Mouse (Mus musculus) erythroblast, embryonic 14.5 days (primary cell): ENCODE results near the gene Ly75. TPM values are rescaled to one million over a fixed set of nuclear protein-coding genes. Genes with fewer than 3 reads are reported as not detected.

ENCODE experiments used
- H3K27me3 ChIP-seq: 2 replicates; pipeline ENCODE4 v1.6.1; 2012; ENCODE audit warnings: inconsistent platforms; ENCODE audit not compliant: control insufficient read depth
- H3K36me3 ChIP-seq: 2 replicates; pipeline ENCODE4 v1.6.1; 2012; ENCODE audit warnings: mild to moderate bottlenecking, inconsistent platforms; ENCODE audit not compliant: control insufficient read depth
- H3K4me1 ChIP-seq: 2 replicates; pipeline ENCODE4 v1.6.1; 2012; ENCODE audit warnings: inconsistent platforms; ENCODE audit not compliant: control insufficient read depth
- H3K4me3 ChIP-seq: replicated peaks from 2 replicates; pipeline ENCODE3; 2012; ENCODE audit warnings: moderate library complexity, mild to moderate bottlenecking, inconsistent platforms
- H3K9me3 ChIP-seq: 2 replicates; pipeline ENCODE4 v1.6.1; 2012; ENCODE audit warnings: low read length, inconsistent platforms, mixed read lengths; ENCODE audit not compliant: control insufficient read depth
- GATA1 ChIP-seq: IDR thresholded peaks from 2 replicates; pipeline ENCODE4 v1.6.1; 2012; ENCODE audit warnings: low read length, inconsistent platforms, mixed read lengths
- TAL1 ChIP-seq: IDR thresholded peaks from 3 replicates; pipeline ENCODE4 v1.6.1; 2012; ENCODE audit warnings: low read length, inconsistent platforms, mixed read lengths
- polyA plus RNA-seq: library from polyadenylated mRNA; stranded (reverse); fragments of >175 nt; gene quantifications from 2 replicates; pipeline ENCODE4 v1.2.3, GENCODE M21; 2012

Gene Ly75
- polyA plus RNA-seq, 1 experiment = not detected

DNA sequence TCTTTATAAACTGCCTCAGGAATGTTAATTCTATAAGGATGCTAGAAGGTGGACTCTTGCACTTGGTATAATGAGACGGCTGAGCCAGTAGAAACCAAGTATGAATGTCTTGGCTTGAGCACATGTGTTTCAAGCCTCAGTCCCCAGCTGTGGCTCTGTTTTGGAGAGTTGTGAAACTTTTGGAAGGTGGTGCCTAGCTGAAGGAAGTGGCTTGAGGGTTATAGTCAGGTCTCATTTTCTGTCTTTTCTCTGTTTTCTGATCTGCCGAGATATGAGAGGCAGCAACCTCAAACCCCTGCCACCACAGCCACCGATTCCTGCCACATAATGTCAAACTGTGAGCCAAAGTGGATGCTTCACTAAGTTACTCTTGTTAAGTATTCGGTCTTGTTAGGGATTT is 104.5 kb downstream of the Ly75 start:
- Histone ChIP-seq H3K4me1 (peaks cover under 1% of the 10 kb centered on the region; the same call in 1 of the 2 replicates), H3K27me3 (peaks cover 10% of the 10 kb centered on the region), H3K4me3 (no peak overlapping the region), H3K36me3 (no peaks in the 10 kb centered on the region; the same call in 1 of the 2 replicates), H3K9me3 (peaks cover under 1% of the 10 kb centered on the region; the same call in 1 of the 2 replicates)
- TF ChIP-seq TAL1 = no peak
- TF ChIP-seq GATA1 = no peak

DNA sequence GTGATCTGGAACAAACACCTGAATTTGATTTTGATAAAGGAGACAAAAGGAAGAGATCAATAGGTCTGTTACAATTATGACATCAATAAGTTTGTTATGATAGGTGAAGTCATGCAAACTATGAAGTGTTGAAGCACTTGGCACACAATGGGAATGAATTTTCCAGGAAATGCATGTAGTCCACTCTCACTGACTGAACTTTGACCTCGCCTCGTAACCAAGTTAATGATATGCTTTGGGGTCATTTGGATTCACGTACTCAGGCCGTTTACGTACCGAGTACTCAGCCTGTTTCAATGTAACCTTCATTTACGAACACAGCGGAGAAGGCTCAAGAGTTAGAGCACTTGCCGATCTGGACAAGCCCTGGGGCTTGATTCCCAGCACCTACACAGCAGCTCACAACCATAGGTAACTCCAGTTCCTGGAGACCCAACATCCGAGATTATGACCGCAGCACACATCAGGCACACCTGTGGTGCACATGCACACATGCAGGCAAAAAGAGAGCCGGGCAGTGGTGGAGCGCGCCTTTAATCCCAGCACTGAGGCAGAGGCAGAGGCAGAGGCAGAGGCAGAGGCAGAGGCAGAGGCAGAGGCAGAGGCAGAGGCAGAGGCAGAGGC is 113.1 kb downstream of the Ly75 start:
- TF ChIP-seq TAL1 (no peak), GATA1 (no peak)
- Histone ChIP-seq H3K27me3 (no peaks in the 10 kb centered on the region), H3K36me3 (no peaks in the 10 kb centered on the region; the same call in 1 of the 2 replicates), H3K4me3 (no peak overlapping the region), H3K4me1 (no peaks in the 10 kb centered on the region), H3K9me3 (no peaks in the 10 kb centered on the region; the same call in 1 of the 2 replicates)

- Histone ChIP-seq H3K4me3 (no peak overlapping the region), H3K36me3 (no peaks in the 10 kb centered on the region; the same call in 1 of the 2 replicates), H3K9me3 (no peaks in the 10 kb centered on the region), H3K4me1 (no peaks in the 10 kb centered on the region), H3K27me3 (no peaks in the 10 kb centered on the region)
- no peak for TF ChIP-seq GATA1
- no peak for TF ChIP-seq TAL1
Observed at GRCm38 (mm10) chr2:60267567-60267966, 115.5 kb downstream of the Ly75 start.

DNA sequence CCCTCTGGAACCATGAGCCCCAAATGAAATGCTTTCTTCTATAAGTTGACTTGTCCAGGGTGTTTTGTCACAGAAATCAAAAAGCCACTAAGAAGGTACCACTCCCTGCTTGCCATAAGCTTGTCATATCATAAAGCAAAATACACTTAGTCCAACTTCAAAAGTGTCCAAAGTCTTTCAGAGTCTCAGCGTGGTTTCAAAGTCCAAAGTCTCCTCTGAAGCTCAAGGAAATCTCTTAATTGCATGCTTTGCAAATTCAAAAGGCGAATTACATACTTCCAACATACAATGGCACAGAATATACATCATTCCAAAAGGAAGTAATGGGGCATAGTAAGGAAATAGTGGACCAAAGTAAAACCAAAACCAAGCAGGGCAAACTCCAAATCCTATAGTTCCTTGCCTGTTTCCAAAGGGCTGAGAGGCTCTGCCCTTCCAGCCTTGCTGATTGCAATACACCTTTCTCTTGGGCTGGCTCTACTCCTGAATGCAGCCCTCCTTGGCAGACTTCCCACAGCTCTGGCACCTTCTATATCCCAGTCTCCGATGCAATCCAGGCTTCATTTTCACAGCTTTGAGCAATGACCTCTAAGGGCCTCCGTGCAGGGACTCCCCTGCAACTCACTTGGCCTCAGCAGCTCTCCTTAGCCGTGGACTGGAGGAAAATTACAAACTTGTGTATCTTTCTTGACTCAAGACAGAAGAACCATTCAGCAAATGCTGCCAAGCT is 122.3 kb downstream of the Ly75 start:
- Histone ChIP-seq H3K4me3 (no peak overlapping the region), H3K36me3 (peaks cover 5% of the 10 kb centered on the region; the same call in 1 of the 2 replicates), H3K27me3 (no peaks in the 10 kb centered on the region), H3K4me1 (no peaks in the 10 kb centered on the region), H3K9me3 (no peaks in the 10 kb centered on the region; the same call in 1 of the 2 replicates)
- TF ChIP-seq TAL1 (no peak), GATA1 (no peak)

- no peak for TF ChIP-seq GATA1
- TF ChIP-seq TAL1 = no peak
- Histone ChIP-seq H3K27me3 (no peaks in the 10 kb centered on the region), H3K4me3 (no peak overlapping the region)
Observed at GRCm38 (mm10) chr2:60259186-60259585, 123.9 kb downstream of the Ly75 start.

GRCm38 (mm10) chr2:60256751-60257150 is 126.4 kb downstream of the Ly75 start:
- Histone ChIP-seq H3K9me3 (no peaks in the 10 kb centered on the region; the same call in 1 of the 2 replicates), H3K4me1 (no peaks in the 10 kb centered on the region), H3K36me3 (peaks cover 8% of the 10 kb centered on the region), H3K27me3 (no peaks in the 10 kb centered on the region), H3K4me3 (no peak overlapping the region)
- TF ChIP-seq TAL1 = no peak
- no peak for TF ChIP-seq GATA1

More at GRCm38 (mm10) chr2:60259186-60259585, 123.9 kb downstream of the Ly75 start:
- no peaks in the 10 kb centered on the region; the same call in 1 of the 2 replicates for H3K9me3 ChIP-seq
- no peaks in the 10 kb centered on the region for H3K4me1 ChIP-seq
- peaks cover 7% of the 10 kb centered on the region; the same call in 1 of the 2 replicates for H3K36me3 ChIP-seq

GRCm38 (mm10) chr2:60253506-60253905 is 129.6 kb downstream of the Ly75 start:
- H3K9me3 ChIP-seq = no peaks in the 10 kb centered on the region
- no peaks in the 10 kb centered on the region for H3K4me1 ChIP-seq
- no peak overlapping the region for H3K4me3 ChIP-seq
- H3K27me3 ChIP-seq = no peaks in the 10 kb centered on the region
- H3K36me3 ChIP-seq = peaks cover 29% of the 10 kb centered on the region
- TF ChIP-seq GATA1 (no peak), TAL1 (no peak)

- no peaks in the 10 kb centered on the region for H3K27me3 ChIP-seq
- TF ChIP-seq GATA1 (no peak), TAL1 (no peak)
- H3K9me3 ChIP-seq = no peaks in the 10 kb centered on the region
- no peaks in the 10 kb centered on the region for H3K4me1 ChIP-seq
- H3K36me3 ChIP-seq = peaks cover 33% of the 10 kb centered on the region
- no peak overlapping the region for H3K4me3 ChIP-seq
Observed at GRCm38 (mm10) chr2:60252782-60253181, 130.3 kb downstream of the Ly75 start.

Other genes starting within 250 kb of the Ly75 start
- 1.6 and 1.8 TPM in 2 replicates for gene Baz2b, start 173.5 kb downstream of the Ly75 start, polyA plus RNA-seq
- 0.24 and 0.28 TPM in 2 replicates for gene March7, start 173.4 kb downstream of the Ly75 start, polyA plus RNA-seq
- gene Cd302, start 98.8 kb downstream of the Ly75 start, polyA plus RNA-seq = 0.04 TPM in 1 of 2 replicates, not detected in the other
- gene Pla2r1, start 170.0 kb upstream of the Ly75 start, polyA plus RNA-seq = not detected in 2 replicates